Mouse (Mus musculus) neural tube, embryonic 14.5 days (tissue): ENCODE results near the gene Isx. TPM values are rescaled to one million over a fixed set of nuclear protein-coding genes. Genes with fewer than 3 reads are reported as not detected.

Experiments
- ATAC-seq: fragments of 200-750 bp; cut with Nextera tagmentation; 2 replicates; pipeline ENCODE4 v1.8.0; 2017; ENCODE audit warnings: low read depth, mild to moderate bottlenecking, moderate TSS enrichment, moderate library complexity
- H3K27ac ChIP-seq: fragments of 300-500 bp; sonication (generic); 2 replicates; pipeline ENCODE4 v1.5.1; 2014; ENCODE audit warnings: low read depth, mild to moderate bottlenecking, control low read depth, low read length, moderate library complexity, mixed read lengths
- H3K27me3 ChIP-seq: fragments of 300-500 bp; sonication (generic); 2 replicates; pipeline ENCODE4 v1.6.1; 2014; ENCODE audit warnings: low read length; ENCODE audit not compliant: control insufficient read depth, insufficient read depth
- H3K36me3 ChIP-seq: fragments of 300-500 bp; sonication (generic); 2 replicates; pipeline ENCODE4 v1.6.1; 2014; ENCODE audit warnings: low read length, mixed read lengths; ENCODE audit not compliant: control insufficient read depth, insufficient read depth
- H3K4me1 ChIP-seq: fragments of 300-500 bp; sonication (generic); 2 replicates; pipeline ENCODE4 v1.6.1; 2014; ENCODE audit warnings: low read length; ENCODE audit not compliant: control insufficient read depth, insufficient read depth
- H3K4me2 ChIP-seq: fragments of 300-500 bp; sonication (generic); 2 replicates; pipeline ENCODE4 v1.6.1; 2014; ENCODE audit warnings: mild to moderate bottlenecking, low read depth, low read length, control low read depth
- H3K4me3 ChIP-seq: fragments of 300-500 bp; sonication (generic); 2 replicates; pipeline ENCODE4 v1.5.1; 2014; ENCODE audit warnings: low read depth, low read length, control low read depth, mixed read lengths
- H3K9ac ChIP-seq: fragments of 300-500 bp; sonication (generic); replicated peaks from 2 replicates; pipeline ENCODE4 v1.6.1; 2014; ENCODE audit warnings: low read depth, mild to moderate bottlenecking, control low read depth, low read length, mixed read lengths
- H3K9me3 ChIP-seq: fragments of 300-500 bp; sonication (generic); 2 replicates; pipeline ENCODE4 v1.6.1; 2016; ENCODE audit warnings: low read length; ENCODE audit not compliant: control insufficient read depth
- WGBS: fragments of 180-500 bp; shearing (Covaris S2); extraction: QIAGEN DNeasy Blood & Tissue Kit; methylation state at CpG from one replicate; pipeline ENCODE4 v1.1.7; 2014; 5-methylcytosine and 5-hydroxymethylcytosine counted together
- polyA plus RNA-seq: library from polyadenylated mRNA; unstranded; fragments of >200 nt; fragmentation: Nextera tagmentation; extraction: Ambion mirVana; gene quantifications from 2 replicates; pipeline ENCODE4 v1.2.1, GENCODE M21; 2014

The Isx gene
- polyA plus RNA-seq, 1 experiment from 2014 or later = not detected

- Histone ChIP-seq H3K27me3 (no peaks in the 10 kb centered on the region), H3K27ac (no peak overlapping the region), H3K36me3 (no peaks in the 10 kb centered on the region), H3K9me3 (no peaks in the 10 kb centered on the region), H3K4me2 (no peak overlapping the region), H3K4me3 (no peak overlapping the region), H3K9ac (no peak overlapping the region), H3K4me1 (no peaks in the 10 kb centered on the region)
- no peak for ATAC-seq
- 82% methylated on average over 3 of the region's 3 CpGs for WGBS
Observed at GRCm38 (mm10) chr8:74878637-74879036, 5.7 kb downstream of the Isx start.

DNA sequence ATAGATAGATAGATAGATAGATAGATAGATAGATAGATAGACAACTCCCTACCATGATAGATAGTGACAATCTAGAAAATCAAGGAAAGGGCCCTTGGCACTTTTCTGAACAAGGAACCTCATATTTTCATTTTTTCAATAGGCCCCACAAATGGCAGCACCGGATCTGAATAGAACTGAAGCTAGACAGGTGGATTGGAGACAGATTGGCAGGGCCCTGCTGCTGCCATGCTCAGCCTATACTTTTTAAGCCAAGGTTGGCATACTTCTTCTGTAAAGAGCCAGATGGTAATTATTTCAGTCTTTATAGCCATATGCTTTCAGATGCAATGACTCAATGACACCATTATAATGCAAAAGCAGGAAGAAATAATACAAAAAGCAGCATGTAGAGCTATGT lies 15.8 kb downstream of the Isx start:
- no peaks in the 10 kb centered on the region for H3K4me1 ChIP-seq
- H3K4me3 ChIP-seq = no peak overlapping the region
- no peak overlapping the region for H3K27ac ChIP-seq
- H3K27me3 ChIP-seq = no peaks in the 10 kb centered on the region
- ATAC-seq = no peak
- H3K9ac ChIP-seq = no peak overlapping the region
- H3K4me2 ChIP-seq = no peak overlapping the region
- H3K9me3 ChIP-seq = no peaks in the 10 kb centered on the region
- WGBS = 78% methylated on average over 1 of the region's 1 CpGs
- H3K36me3 ChIP-seq = no peaks in the 10 kb centered on the region

GRCm38 (mm10) chr8:74891030-74891429 lies 18.1 kb downstream of the Isx start:
- WGBS = 76% methylated on average over 5 of the region's 5 CpGs
- Histone ChIP-seq H3K4me1 (no peaks in the 10 kb centered on the region), H3K27me3 (no peaks in the 10 kb centered on the region), H3K36me3 (no peaks in the 10 kb centered on the region), H3K9ac (no peak overlapping the region), H3K4me2 (no peak overlapping the region), H3K27ac (no peak overlapping the region), H3K4me3 (no peak overlapping the region), H3K9me3 (no peaks in the 10 kb centered on the region)
- ATAC-seq = no peak

- 88% methylated on average over 1 of the region's 1 CpGs for WGBS
- no peak overlapping the region for H3K4me2 ChIP-seq
- H3K9ac ChIP-seq = no peak overlapping the region
- no peak overlapping the region for H3K4me3 ChIP-seq
- no peaks in the 10 kb centered on the region for H3K4me1 ChIP-seq
- no peaks in the 10 kb centered on the region for H3K9me3 ChIP-seq
- no peaks in the 10 kb centered on the region for H3K27me3 ChIP-seq
- H3K36me3 ChIP-seq = no peaks in the 10 kb centered on the region
- H3K27ac ChIP-seq = no peak overlapping the region
- no peak for ATAC-seq
Observed at GRCm38 (mm10) chr8:74896302-74896701, 23.3 kb downstream of the Isx start.

DNA sequence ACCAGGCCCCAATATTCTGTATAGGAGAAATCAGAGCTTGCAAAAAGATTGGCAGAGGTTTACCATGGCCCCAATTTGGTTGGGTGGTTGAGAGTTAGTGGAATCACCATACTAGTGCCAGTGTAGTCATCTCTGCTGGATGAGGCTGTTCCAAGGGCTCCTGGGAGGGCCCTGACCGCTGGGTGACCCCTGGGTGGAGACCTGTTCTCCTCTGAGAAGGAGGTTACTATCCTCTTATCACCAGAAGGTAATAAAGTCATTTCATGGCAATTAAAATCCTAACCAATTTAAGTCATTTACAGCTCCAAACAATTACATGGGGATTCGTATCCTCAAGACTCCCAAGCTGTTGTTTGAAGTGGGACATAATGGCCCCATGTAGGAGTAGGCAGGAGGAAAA lies 24.3 kb downstream of the Isx start:
- Histone ChIP-seq H3K4me1 (no peaks in the 10 kb centered on the region), H3K27me3 (no peaks in the 10 kb centered on the region), H3K36me3 (no peaks in the 10 kb centered on the region), H3K4me2 (no peak overlapping the region), H3K9ac (no peak overlapping the region), H3K9me3 (no peaks in the 10 kb centered on the region), H3K27ac (no peak overlapping the region), H3K4me3 (no peak overlapping the region)
- 14% methylated on average over 2 of the region's 2 CpGs for WGBS
- ATAC-seq = no peak

GRCm38 (mm10) chr8:74899796-74900195 lies 26.8 kb downstream of the Isx start:
- no peak overlapping the region for H3K4me2 ChIP-seq
- WGBS = 71% methylated on average over 3 of the region's 3 CpGs
- no peak overlapping the region for H3K27ac ChIP-seq
- no peak for ATAC-seq
- no peaks in the 10 kb centered on the region for H3K36me3 ChIP-seq
- H3K9me3 ChIP-seq = no peaks in the 10 kb centered on the region
- no peak overlapping the region for H3K4me3 ChIP-seq
- H3K9ac ChIP-seq = no peak overlapping the region
- no peaks in the 10 kb centered on the region for H3K4me1 ChIP-seq
- no peaks in the 10 kb centered on the region for H3K27me3 ChIP-seq

DNA sequence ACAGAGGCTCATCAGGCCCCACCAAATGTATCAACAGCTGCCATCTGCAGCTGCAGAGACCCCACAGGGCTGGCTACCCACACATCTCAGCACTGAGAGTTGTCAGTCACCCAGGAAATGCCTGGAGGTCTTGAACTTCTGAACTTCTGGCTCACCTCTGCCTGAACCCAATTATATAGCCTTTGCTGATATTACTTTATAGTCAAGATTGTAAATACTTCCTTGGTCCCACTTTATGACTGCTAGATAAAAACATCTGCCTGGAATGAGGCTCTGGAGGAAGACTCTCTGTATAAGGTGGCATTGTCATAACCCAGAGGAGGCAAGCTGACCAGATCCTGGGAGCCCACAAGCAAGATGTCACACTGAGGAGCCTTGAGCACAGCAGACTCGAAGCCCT lies 28.8 kb downstream of the Isx start:
- 83% methylated on average over 1 of the region's 1 CpGs for WGBS
- H3K9ac ChIP-seq = no peak overlapping the region
- no peak overlapping the region for H3K4me2 ChIP-seq
- ATAC-seq = no peak
- H3K9me3 ChIP-seq = no peaks in the 10 kb centered on the region
- no peaks in the 10 kb centered on the region for H3K36me3 ChIP-seq
- H3K27me3 ChIP-seq = no peaks in the 10 kb centered on the region
- H3K4me3 ChIP-seq = no peak overlapping the region
- H3K27ac ChIP-seq = no peak overlapping the region
- H3K4me1 ChIP-seq = no peaks in the 10 kb centered on the region

DNA sequence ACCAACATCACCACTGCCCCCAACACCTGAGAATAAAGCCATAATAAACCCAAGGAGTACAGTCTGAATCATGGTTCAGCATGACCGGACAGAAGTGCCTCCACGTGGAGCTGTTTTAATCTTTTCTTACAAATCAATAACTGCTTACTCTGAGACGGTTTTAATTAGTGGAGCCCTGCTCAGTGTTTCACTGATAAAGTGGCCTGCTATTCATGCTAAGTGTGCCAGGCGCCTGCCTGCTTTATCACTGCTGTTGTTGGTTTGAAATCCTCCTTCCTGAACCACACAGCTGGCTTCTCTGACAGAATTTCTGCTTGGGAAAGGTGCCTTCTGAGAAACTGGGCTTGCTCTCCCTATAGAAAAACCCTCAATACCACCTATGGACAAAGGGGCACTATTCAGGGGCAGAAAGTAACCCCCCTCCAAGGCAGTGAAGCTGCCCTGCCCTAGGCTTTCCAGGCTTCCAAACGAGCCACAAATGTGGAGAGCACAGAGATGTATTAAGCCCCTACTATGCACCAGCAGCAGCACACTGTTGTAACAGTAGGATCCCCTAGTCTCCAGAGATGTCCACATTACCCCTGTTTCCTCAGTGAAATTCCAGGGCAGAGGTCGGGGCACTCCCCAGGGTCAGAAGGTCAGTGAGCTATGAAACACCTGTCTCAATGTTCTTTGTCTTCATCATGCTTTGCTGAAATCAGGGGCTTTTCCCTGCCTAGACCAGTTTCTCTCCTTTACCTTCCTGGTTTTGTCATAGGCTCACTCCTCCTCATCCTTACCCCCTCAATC lies 30.3 kb downstream of the Isx start:
- no peak overlapping the region for H3K4me2 ChIP-seq
- ATAC-seq = no peak
- H3K9ac ChIP-seq = no peak overlapping the region
- H3K4me1 ChIP-seq = no peaks in the 10 kb centered on the region
- WGBS = 61% methylated on average over 6 of the region's 6 CpGs
- H3K9me3 ChIP-seq = no peaks in the 10 kb centered on the region
- no peaks in the 10 kb centered on the region for H3K27me3 ChIP-seq
- H3K27ac ChIP-seq = no peak overlapping the region
- no peaks in the 10 kb centered on the region for H3K36me3 ChIP-seq
- H3K4me3 ChIP-seq = no peak overlapping the region

DNA sequence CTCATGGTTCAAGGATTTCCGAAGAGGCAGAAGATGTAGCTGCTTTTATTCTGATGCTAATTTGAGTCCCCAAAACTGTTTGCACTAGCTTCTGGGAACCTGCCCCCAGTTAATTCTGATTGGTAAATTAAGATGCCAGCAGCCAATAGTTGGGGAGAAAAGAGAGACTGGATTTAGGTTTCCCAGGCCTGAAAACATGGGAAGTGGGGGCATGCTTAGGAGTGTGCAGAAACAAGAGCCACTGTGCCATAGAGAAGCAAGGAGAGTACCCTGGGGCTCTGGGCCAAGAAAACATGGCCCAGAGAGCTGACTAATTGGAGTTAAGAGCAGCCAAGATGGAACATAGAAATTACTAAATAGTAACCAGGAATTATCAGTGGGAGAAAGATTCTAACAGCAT lies 33.4 kb downstream of the Isx start:
- ATAC-seq = no peak
- Histone ChIP-seq H3K9ac (no peak overlapping the region), H3K4me1 (no peaks in the 10 kb centered on the region), H3K4me2 (no peak overlapping the region), H3K36me3 (no peaks in the 10 kb centered on the region), H3K27me3 (no peaks in the 10 kb centered on the region), H3K27ac (no peak overlapping the region), H3K9me3 (no peaks in the 10 kb centered on the region), H3K4me3 (no peak overlapping the region)
- 28% methylated on average over 1 of the region's 1 CpGs for WGBS
